Mouse (Mus musculus) T-helper 2 cell (primary cell): Measurements from ENCODE around the gene Cntd1.
"Not testable (repeated sequence)": the region's sequence is repeated elsewhere in the genome, so short reads cannot be mapped to it uniquely, and the experiment has no call there.

Experiments
- in situ Hi-C: fragments of 300-600 bp; cut with MboI, MseI; formaldehyde crosslinking; loops from one replicate; pipeline ENCODE4 v1.15.1; 2025; ENCODE audit warnings: high pct_unique_total_duplicates

Cntd1 gene

GRCm38 (mm10) chr11:101283805-101284204, 5.0 kb downstream of the Cntd1 start:
- in situ Hi-C loops = no loop called here

DNA sequence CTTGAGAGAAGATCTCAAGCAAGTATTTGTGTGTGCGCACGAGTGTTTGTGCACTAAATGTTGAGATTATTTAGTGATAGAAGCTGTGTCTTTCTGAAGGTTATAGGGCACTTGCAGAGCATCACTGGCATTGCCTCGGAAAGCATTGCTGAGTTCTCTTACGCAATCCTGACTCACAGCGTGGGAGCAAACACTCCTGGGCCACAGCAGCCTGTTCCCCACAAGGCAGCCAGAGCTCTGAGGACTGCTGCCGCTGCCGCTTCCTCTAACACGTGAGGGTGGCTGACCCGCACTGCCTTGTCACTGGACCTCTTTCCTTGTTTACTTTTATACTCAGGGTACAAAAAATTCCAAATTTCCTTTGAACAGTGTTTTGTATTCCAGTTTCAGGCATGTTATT, 8.5 kb downstream of the Cntd1 start:
- in situ Hi-C loops = no loop called here

- in situ Hi-C loops = no loop called here
These were observed 12.4 kb downstream of the Cntd1 start for GRCm38 (mm10) chr11:101291231-101291630.

DNA sequence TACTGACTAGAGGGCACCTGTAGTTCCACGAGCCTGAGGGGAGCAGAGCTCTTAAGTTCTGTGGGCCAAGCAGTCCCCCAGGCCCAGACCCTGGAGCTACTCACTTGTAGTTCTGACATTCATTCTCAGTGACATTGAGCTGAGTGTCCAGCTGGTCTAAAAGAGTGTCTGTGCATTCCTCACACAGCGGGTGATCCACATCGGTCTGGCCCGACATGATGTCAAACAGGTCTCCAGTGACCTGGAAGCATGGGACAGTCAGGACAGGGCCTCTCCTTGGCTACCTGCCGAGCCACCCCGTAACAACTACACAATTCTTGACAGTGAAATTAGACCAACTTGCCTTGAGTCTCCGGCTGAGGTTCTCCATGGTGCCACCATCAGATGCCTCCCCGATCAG, 16.4 kb downstream of the Cntd1 start:
- in situ Hi-C loops = no loop called here

- in situ Hi-C loops = no loop called here
These were observed 22.1 kb downstream of the Cntd1 start for GRCm38 (mm10) chr11:101300881-101301280.

- in situ Hi-C loops = no loop called here
These were observed 22.6 kb downstream of the Cntd1 start for GRCm38 (mm10) chr11:101301299-101302003.

- in situ Hi-C loops = no loop called here
These were observed 23.4 kb downstream of the Cntd1 start, which contains the start of gene Becn1 for GRCm38 (mm10) chr11:101302004-101302798. Gene Becn1 (minus strand): TSS chr11:101302286.

DNA sequence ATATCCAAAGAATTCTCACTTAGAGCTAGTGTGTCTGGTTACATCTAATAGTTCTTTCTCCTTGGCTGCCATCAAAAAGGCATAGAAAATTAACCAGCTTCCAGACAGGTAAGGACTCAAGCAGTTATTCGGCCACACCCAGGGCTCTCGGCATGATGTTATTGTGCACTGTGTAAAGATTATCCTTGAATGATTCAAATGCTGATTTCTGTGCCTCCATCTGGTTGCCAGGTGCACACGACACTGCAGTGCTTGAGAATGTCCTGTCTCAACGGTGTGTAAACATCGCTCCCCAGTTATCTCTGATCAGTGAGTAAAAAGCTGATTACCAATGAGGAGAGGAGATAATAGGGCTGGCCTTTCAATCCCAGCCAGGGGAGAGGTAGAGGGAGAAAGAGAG, 28.9 kb downstream of the Cntd1 start:
- in situ Hi-C loops = no loop called here

- in situ Hi-C loops = no loop called here
These were observed 32.3 kb downstream of the Cntd1 start for GRCm38 (mm10) chr11:101311083-101311482.

DNA sequence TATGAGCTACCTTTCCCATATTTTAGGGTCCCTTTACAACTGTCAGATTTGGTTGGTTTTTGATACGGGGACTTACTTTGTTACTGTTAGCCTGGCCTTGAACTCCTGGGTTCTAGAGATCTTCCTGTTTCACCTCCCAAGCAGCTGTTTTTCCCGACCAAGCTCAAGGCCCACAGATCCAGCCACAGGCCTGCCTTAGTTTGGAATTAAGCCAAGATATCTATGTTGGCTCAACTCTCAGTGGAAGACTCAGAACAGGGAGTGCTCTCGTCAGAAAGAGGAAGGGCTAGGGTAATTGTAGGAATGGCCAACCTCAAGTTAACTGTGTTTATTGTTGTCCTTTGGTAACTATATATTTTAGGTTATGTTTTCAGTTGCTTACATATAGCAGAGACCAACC, 33.3 kb downstream of the Cntd1 start:
- in situ Hi-C loops = no loop called here

- in situ Hi-C loops = no loop called here
These were observed 35.8 kb downstream of the Cntd1 start for GRCm38 (mm10) chr11:101314567-101314966.

DNA sequence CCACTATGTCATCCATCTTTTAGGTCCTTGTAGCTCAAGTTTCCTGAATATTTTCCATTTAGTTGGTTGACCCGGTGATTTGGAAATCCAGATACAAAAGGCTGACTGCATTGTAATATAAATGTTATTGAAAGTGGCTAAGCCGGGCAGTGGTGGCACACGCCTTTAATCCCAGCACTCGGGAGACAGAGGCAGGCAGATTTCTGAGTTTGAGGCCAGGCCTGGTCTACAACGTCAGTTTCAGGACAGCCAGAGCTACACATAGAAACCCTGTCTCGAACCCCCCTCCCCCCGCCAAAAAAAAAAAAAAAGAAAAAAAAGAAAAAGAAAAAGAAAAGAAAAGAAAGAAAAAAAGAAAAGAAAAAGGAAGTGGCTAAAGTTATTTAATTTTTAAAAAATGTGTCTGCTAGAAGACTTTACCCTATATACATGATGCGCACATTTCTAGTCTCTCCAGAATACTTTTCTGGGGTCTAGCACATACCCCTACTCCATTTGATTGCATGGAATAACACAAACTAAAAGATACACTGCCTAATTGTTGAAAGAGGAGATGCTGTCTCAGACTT, 36.4 kb downstream of the Cntd1 start:
- in situ Hi-C loops = no loop called here

DNA sequence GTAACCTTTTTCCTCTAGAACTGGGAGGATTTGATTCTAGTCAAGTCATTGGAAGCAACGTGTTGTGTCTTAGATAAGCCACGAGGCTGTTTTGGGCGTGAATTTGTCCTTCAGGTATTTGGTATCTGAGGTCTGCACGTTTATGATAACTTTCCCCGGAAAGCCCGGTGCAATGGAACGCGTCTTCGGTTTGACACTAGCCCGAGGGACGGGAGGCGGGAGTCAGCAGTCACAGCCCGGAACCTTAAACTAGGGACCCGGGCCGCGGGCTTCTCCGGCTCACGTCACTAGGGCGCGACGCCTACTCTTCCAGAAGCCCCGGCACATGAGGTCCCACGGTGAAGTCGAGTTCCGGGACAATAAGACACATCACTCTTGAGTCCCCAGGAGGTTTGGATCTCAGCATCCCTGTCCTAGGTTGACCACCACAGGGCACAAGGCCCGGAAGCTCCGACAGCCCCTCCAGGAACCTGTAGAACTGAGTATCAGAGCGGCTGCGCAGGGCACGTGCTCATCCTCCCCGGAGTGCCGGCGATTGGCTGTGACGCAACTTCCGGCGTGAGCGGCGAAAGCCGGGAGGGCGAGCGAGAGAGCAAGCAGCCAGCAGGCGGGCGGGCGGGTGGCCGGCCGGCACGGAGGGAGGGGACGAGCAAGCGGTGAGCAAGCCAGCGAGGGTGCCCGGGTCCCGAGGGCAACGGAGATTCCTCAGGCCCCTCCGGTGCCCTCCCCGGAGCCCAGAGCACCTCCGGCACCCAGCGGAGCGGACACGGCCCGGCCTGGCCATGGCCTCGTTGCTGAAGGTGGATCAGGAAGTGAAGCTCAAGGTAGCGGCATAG, 37.1 kb downstream of the Cntd1 start, which contains the start of gene Psme3:
Psme3 (plus strand) TSS at position 549 of the 836 bp plus-strand sequence.
- in situ Hi-C loops = no loop called here

DNA sequence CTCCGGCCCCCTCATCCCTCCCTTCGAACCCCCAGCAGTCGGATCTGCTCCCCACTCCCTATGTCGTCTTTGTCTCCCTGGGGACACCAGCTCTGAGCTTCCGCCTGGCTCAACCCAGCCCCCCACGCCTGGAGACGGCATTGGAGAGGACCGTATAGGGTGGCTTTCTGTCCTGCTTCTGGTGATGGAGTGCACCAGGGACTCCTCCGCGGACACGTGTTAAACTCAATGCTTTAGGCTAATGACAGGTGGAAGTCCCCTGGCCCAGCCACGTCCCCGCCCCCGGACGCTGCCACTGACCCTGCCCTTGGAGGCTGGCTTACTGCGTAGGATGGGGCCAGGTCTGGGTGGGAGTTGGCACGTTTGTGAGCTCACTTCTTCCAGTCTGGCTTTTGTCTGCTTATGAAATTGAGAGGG, 37.7 kb downstream of the Cntd1 start:
- in situ Hi-C loops = no loop called here

- in situ Hi-C loops = no loop called here
These were observed 44.8 kb downstream of the Cntd1 start for GRCm38 (mm10) chr11:101323609-101324008.

- in situ Hi-C loops = no loop called here
These were observed 46.0 kb downstream of the Cntd1 start, which contains the start of gene Aoc2 for GRCm38 (mm10) chr11:101324763-101325162. Gene Aoc2 (plus strand): TSS chr11:101325063.

GRCm38 (mm10) chr11:101325201-101325600, 46.4 kb downstream of the Cntd1 start:
- in situ Hi-C loops = not testable (repeated sequence)

GRCm38 (mm10) chr11:101326147-101326546, 47.3 kb downstream of the Cntd1 start:
- in situ Hi-C loops = no loop called here

- in situ Hi-C loops = no loop called here
These were observed 48.5 kb downstream of the Cntd1 start for GRCm38 (mm10) chr11:101327311-101327710.

- in situ Hi-C loops = no loop called here
These were observed 50.3 kb downstream of the Cntd1 start for GRCm38 (mm10) chr11:101328941-101329635.
